Mouse (Mus musculus) cerebellum, adult 2 months (tissue): Measurements from ENCODE around the gene Sarnp.

Source experiments
- CTCF ChIP-seq: fragments of 200-500 bp; IDR thresholded peaks from 2 replicates; pipeline ENCODE4 v1.5.1; 2011; ENCODE audit warnings: low read depth, mild to moderate bottlenecking, control low read depth, low read length, moderate library complexity, borderline replicate concordance; ENCODE audit not compliant: insufficient read depth
- POLR2A ChIP-seq: fragments of 200-500 bp; IDR thresholded peaks from 2 replicates; pipeline ENCODE4 v1.6.1; 2011; ENCODE audit warnings: low read length, control low read depth, borderline replicate concordance; ENCODE audit not compliant: insufficient read depth

- no peak for TF ChIP-seq CTCF
- TF ChIP-seq POLR2A, result no peak
These were observed 105.0 kb downstream of the Sarnp start for GRCm38 (mm10) chr10:128921883-128922821.
